Mouse (Mus musculus) thymus, adult 2 months (tissue): ENCODE results near the gene Omd.

Experiments used
- CTCF ChIP-seq: fragments of 200-500 bp; IDR thresholded peaks from 2 replicates; pipeline ENCODE4 v1.5.1; 2012; ENCODE audit warnings: mild to moderate bottlenecking, control low read depth, low read length, moderate library complexity, borderline replicate concordance; ENCODE audit not compliant: control insufficient read depth, poor library complexity, insufficient read depth; ENCODE audit errors: extremely low read depth
- POLR2A ChIP-seq: fragments of 200-500 bp; IDR thresholded peaks from 2 replicates; pipeline ENCODE4 v1.6.1; 2012; ENCODE audit warnings: mild to moderate bottlenecking, low read length, control low read depth, moderate library complexity; ENCODE audit not compliant: control insufficient read depth, poor library complexity, insufficient read depth; ENCODE audit errors: extremely low read depth

DNA sequence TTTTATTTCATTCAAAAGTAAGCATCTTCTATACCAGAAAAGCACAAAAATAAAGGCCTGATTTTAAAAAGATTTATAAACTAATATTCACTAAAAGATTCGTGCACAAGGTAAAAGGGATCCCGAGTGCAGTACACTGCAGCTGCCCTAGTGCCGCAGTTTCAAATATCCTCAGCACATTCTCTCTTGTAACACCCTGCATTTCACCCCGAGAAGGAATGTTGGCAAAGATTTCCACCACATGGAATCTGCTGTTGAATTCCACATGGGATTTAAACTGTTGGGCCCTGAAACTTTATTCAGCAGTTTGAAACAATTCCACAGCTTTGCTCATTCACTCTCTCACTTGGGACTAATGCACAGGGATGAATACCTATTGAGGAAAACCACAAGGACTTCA lies 25.5 kb downstream of the Omd start, which contains the start of gene Ogn:
- TF ChIP-seq CTCF (no peak), POLR2A (no peak)
